Mouse (Mus musculus) adrenal gland, adult 2 months (tissue): ENCODE data around the gene Mybbp1a. TPM values are rescaled to one million over a fixed set of nuclear protein-coding genes. Genes with fewer than 3 reads are reported as not detected.

Experiments
- DNase-seq: peaks from one replicate; pipeline ENCODE4 v3.0.0; 2021
- polyA plus RNA-seq: library from polyadenylated mRNA; depleted of rRNA; stranded (reverse); fragments of >200 nt; gene quantifications from 2 replicates; pipeline ENCODE4 v1.2.3, GENCODE M21; 2012
- total RNA-seq, 2 experiments: library from RNA; stranded (reverse); gene quantifications; 2 replicates each; pipeline ENCODE4 v1.2.3; 2021

The Mybbp1a gene
- total and polyA plus RNA-seq, 3 experiments = 37.9 to 86.1 (median 68.0) TPM

- no peak for DNase-seq
These were observed 36.5 kb downstream of the Mybbp1a start for GRCm38 (mm10) chr11:72477653-72478052.

GRCm38 (mm10) chr11:72478228-72478627 is 37.1 kb downstream of the Mybbp1a start:
- DNase-seq = peak; percentile 15

GRCm38 (mm10) chr11:72479499-72479898 is 38.3 kb downstream of the Mybbp1a start:
- DNase-seq = no peak

GRCm38 (mm10) chr11:72481313-72481712 is 40.2 kb downstream of the Mybbp1a start:
- DNase-seq = no peak

- no peak for DNase-seq
These were observed 40.8 kb downstream of the Mybbp1a start for GRCm38 (mm10) chr11:72481952-72482351.

- DNase-seq = no peak
These were observed 43.4 kb downstream of the Mybbp1a start for GRCm38 (mm10) chr11:72484549-72484948.

- DNase-seq = no peak
These were observed 44.0 kb downstream of the Mybbp1a start for GRCm38 (mm10) chr11:72485157-72485556.

GRCm38 (mm10) chr11:72485960-72486359 is 44.8 kb downstream of the Mybbp1a start:
- no peak for DNase-seq

- DNase-seq = no peak
These were observed 46.0 kb downstream of the Mybbp1a start for GRCm38 (mm10) chr11:72487171-72487570.

- DNase-seq = no peak
These were observed 46.6 kb downstream of the Mybbp1a start for GRCm38 (mm10) chr11:72487739-72488138.

- DNase-seq = peak; percentile 30
These were observed 47.7 kb downstream of the Mybbp1a start for GRCm38 (mm10) chr11:72488753-72489271.

- DNase-seq = peak; percentile 23
These were observed 48.2 kb downstream of the Mybbp1a start for GRCm38 (mm10) chr11:72489397-72489796.

- DNase-seq = peak; percentile 94
These were observed 48.7 kb downstream of the Mybbp1a start, which contains the start of gene Spns2 for GRCm38 (mm10) chr11:72489881-72490301. Spns2 (minus strand) TSS chr11:72489904.

- DNase-seq = no peak
These were observed 50.2 kb downstream of the Mybbp1a start for GRCm38 (mm10) chr11:72491130-72491960.

GRCm38 (mm10) chr11:72494046-72494988 is 53.2 kb downstream of the Mybbp1a start:
- DNase-seq = no peak

- no peak for DNase-seq
These were observed 54.9 kb downstream of the Mybbp1a start for GRCm38 (mm10) chr11:72496066-72496465.

GRCm38 (mm10) chr11:72496775-72497174 is 55.6 kb downstream of the Mybbp1a start:
- no peak for DNase-seq

GRCm38 (mm10) chr11:72497367-72497766 is 56.2 kb downstream of the Mybbp1a start:
- no peak for DNase-seq

GRCm38 (mm10) chr11:72500139-72500538 is 59.0 kb downstream of the Mybbp1a start:
- no peak for DNase-seq
